ENCODE assay signal across 8 mouse cellular contexts in the genomic region with DNA sequence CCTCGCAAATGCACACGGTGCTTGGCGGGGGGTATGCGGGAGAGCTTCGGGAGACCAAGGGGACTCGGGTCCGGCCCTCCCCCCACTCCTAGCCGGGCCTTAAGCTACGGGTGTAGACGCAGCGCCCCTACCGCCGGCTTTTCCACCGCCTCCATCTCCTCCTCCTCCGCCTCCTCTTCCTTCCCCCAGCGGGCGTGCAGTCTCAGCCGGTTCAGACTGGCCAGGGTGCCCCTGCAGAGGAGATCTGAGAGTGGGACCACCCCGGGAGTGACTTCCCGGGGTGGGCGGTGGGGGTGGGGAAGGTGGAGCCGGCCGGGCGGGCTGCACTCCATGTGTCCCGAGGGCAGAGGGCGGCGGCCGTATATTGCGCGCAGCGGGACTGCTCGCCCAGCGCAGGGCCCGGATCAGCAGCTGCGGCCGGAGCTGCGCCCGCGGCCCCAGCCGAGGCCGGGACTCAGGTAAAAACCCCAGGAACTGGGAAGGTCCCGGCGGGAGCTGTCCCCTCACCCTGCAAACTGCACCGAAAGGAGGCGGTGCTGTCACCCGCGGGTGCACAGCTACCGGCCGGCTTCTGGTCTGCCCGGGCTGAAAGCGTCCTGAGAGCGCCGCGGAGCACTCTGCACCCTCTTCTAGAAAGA. TPM values are rescaled to one million over a fixed set of nuclear protein-coding genes. Genes with fewer than 3 reads are reported as not detected.
DNase-seq lines count a peak whose midpoint lies in the region; ATAC-seq and TF ChIP-seq lines count a peak whose summit lies in the region.

A gene (plus strand): TSS at position 180 of the 638 bp plus-strand sequence.

- H3K36me3 ChIP-seq in embryonic facial prominence, embryonic 11.5 days (replicated peaks; ENCODE audit: control insufficient read depth, insufficient read depth, low read depth, low read length), result no peaks in the 10 kb centered on the region
- H3K36me3 ChIP-seq in heart, embryonic 10.5 days, result no peaks in the 10 kb centered on the region
- H3K36me3 ChIP-seq in liver, embryonic 13.5 days, result no peaks in the 10 kb centered on the region
- no peaks in the 10 kb centered on the region for H3K36me3 ChIP-seq in myocyte (ENCODE audit: control insufficient read depth, insufficient read depth)

- no peaks in the 10 kb centered on the region for H3K4me1 ChIP-seq in embryonic facial prominence, embryonic 11.5 days (ENCODE audit: control insufficient read depth, insufficient read depth, low read length)
- peaks cover 27% of the 10 kb centered on the region for H3K4me1 ChIP-seq in heart, embryonic 10.5 days
- H3K4me1 ChIP-seq in liver, embryonic 13.5 days (replicated peaks), result 0 out of 2 replicates have a peak, but pooled peaks cover 4% of the 10 kb centered on the region

- no peaks in the 10 kb centered on the region for H3K9me3 ChIP-seq in embryonic facial prominence, embryonic 11.5 days (replicated peaks; ENCODE audit: control insufficient read depth, low read length)
- H3K9me3 ChIP-seq in heart, embryonic 10.5 days, result no peaks in the 10 kb centered on the region
- no peaks in the 10 kb centered on the region for H3K9me3 ChIP-seq in liver, embryonic 13.5 days (replicated peaks)

- H3K9ac ChIP-seq in embryonic facial prominence, embryonic 11.5 days (replicated peaks; ENCODE audit: low read length), result peak within 1 kb of the TSS; percentile 72
- H3K9ac ChIP-seq in liver, embryonic 13.5 days, result 0 out of 2 replicates have a peak within 1 kb of the TSS, but pooled peaks have one; percentile 22

- peak within 1 kb of the TSS; percentile 79 for H3K4me2 ChIP-seq in embryonic facial prominence, embryonic 11.5 days (ENCODE audit: low read depth, low read length)
- peak within 1 kb of the TSS; percentile 66 for H3K4me2 ChIP-seq in liver, embryonic 13.5 days
- peak within 1 kb of the TSS; percentile 58 for H3K4me2 ChIP-seq in myocyte (ENCODE audit: low read depth)

- no peak within 1 kb of the TSS for H3K27ac ChIP-seq in embryonic facial prominence, embryonic 11.5 days (replicated peaks; ENCODE audit: low read depth, low read length)
- H3K27ac ChIP-seq in heart, embryonic 10.5 days, result peak within 1 kb of the TSS; percentile 86
- no peak within 1 kb of the TSS for H3K27ac ChIP-seq in liver, embryonic 13.5 days

- no peaks in the 10 kb centered on the region for H3K79me2 ChIP-seq in myocyte (ENCODE audit: control insufficient read depth, insufficient read depth)

- H3ac ChIP-seq in myocyte (ENCODE audit: control insufficient read depth, insufficient read length), result no peak within 1 kb of the TSS

- DNase-seq in thymus, postnatal 4 days, result peak; percentile 45
- no peak for DNase-seq in thymus, postnatal 25 days
- DNase-seq in embryonic facial prominence, embryonic 11.5 days (ENCODE audit: low spot score), result peak; percentile 82
- peak; percentile 85 for DNase-seq in heart, embryonic 10.5 days (ENCODE audit: low spot score)
- DNase-seq in kidney, adult 9 months, result peak; percentile 88
- no peak for DNase-seq in liver, embryonic 13.5 days
- DNase-seq in urinary bladder, postnatal 14 days (ENCODE audit: low spot score), result peak; percentile 66

- TF ChIP-seq POLR2A in myocyte (IDR thresholded peaks at IDR 0.05; ENCODE audit: insufficient read length, low read depth), result no peak

- H3K27me3 ChIP-seq in embryonic facial prominence, embryonic 11.5 days (ENCODE audit: control insufficient read depth, insufficient read depth, low read length), result peaks cover 5% of the 10 kb centered on the region
- peaks cover 50% of the 10 kb centered on the region for H3K27me3 ChIP-seq in heart, embryonic 10.5 days (ENCODE audit: insufficient read depth, poor library complexity, severe bottlenecking)
- H3K27me3 ChIP-seq in liver, embryonic 13.5 days, result peaks cover 45% of the 10 kb centered on the region
- H3K27me3 ChIP-seq in myocyte (ENCODE audit: control insufficient read depth, insufficient read depth, insufficient read length), result peaks cover 26% of the 10 kb centered on the region

- H3K4me3 ChIP-seq in embryonic facial prominence, embryonic 11.5 days (ENCODE audit: low read depth, low read length), result peak within 1 kb of the TSS; percentile 63
- peak within 1 kb of the TSS; percentile 75 for H3K4me3 ChIP-seq in heart, embryonic 10.5 days
- H3K4me3 ChIP-seq in liver, embryonic 13.5 days (replicated peaks), result peak within 1 kb of the TSS; percentile 54
- H3K4me3 ChIP-seq in myocyte, result no peak within 1 kb of the TSS

- ATAC-seq in embryonic facial prominence, embryonic 11.5 days (replicated peaks; ENCODE audit: insufficient number of reproducible peaks, low FRiP score, low TSS enrichment, low read depth), result peak; percentile 88
- peak; percentile 57 for ATAC-seq in liver, embryonic 13.5 days (ENCODE audit: low read depth)

- under 1% methylated on average over 48 of the region's 54 CpGs for WGBS in embryonic facial prominence, embryonic 11.5 days
- under 1% methylated on average over 52 of the region's 54 CpGs for WGBS in heart, embryonic 10.5 days
- under 1% methylated on average over 54 of the region's 54 CpGs for WGBS in liver, embryonic 13.5 days (ENCODE audit: insufficient replicate concordance)

TF ChIP-seq in myocyte, 11 proteins besides CTCF, POLR2A, EP300 and RAD21:
- TF ChIP-seq POLR2AphosphoS2 (IDR thresholded peaks at IDR 0.05; ENCODE audit: insufficient read length, low read depth), result no peak
- TF ChIP-seq MAX (IDR thresholded peaks at IDR 0.05; ENCODE audit: low read depth), result no peak
- TF ChIP-seq E2F4 (IDR thresholded peaks at IDR 0.05; ENCODE audit: insufficient read depth), result no peak
- no peak for TF ChIP-seq TCF12 (IDR thresholded peaks at IDR 0.05; ENCODE audit: insufficient read depth, poor library complexity, severe bottlenecking)
- TF ChIP-seq MYOD1 (IDR thresholded peaks at IDR 0.05; ENCODE audit: control insufficient read depth in 1 of 3, insufficient read length in 2 of 3, low read depth in 2 of 3), result no peak
- no peak for TF ChIP-seq TCF3 (IDR thresholded peaks at IDR 0.05; ENCODE audit: insufficient read length, low read depth)
- no peak for TF ChIP-seq CEBPB (IDR thresholded peaks at IDR 0.05; ENCODE audit: insufficient read depth, poor library complexity, severe bottlenecking)
- TF ChIP-seq SRF (IDR thresholded peaks at IDR 0.05; ENCODE audit: control insufficient read depth, insufficient read length, low read depth), result no peak
- no peak for TF ChIP-seq REST (IDR thresholded peaks at IDR 0.05; ENCODE audit: insufficient read depth, insufficient read length)
- TF ChIP-seq USF1 (IDR thresholded peaks at IDR 0.05; ENCODE audit: low read depth), result no peak
- TF ChIP-seq MYOG (IDR thresholded peaks at IDR 0.05; ENCODE audit: control insufficient read depth in 1 of 3, insufficient read depth in 1 of 3, insufficient read length in 2 of 3, low read depth in 2 of 3), result no peak

RNA-seq across cellular contexts. Expression of the gene that starts here (rescaled TPM):
- polyA plus RNA-seq in embryonic facial prominence, embryonic 11.5 days (2014; fragmentation: Nextera tagmentation; extraction: Ambion mirVana), result 0.69 and 0.84 TPM in 2 replicates
- polyA plus RNA-seq in heart, embryonic 10.5 days (2016; fragmentation: Nextera tagmentation; extraction: Ambion mirVana), result 0.91 and 1.6 TPM in 2 replicates
- 0.45 and 0.50 TPM in 2 replicates for polyA plus RNA-seq in liver, embryonic 13.5 days (2015; fragmentation: Nextera tagmentation; extraction: Ambion mirVana)
- 0.04 TPM for polyA plus RNA-seq in myocyte (2012; fragmentation: generic; extraction: Trizol)

Comparison
In these comparisons a context has a peak if more than half of its experiments do, and no peak if none do; other contexts are left out.
1. DNase-seq: peak in thymus, postnatal 4 days (single experiment), heart, embryonic 10.5 days (single experiment), kidney, adult 9 months (single experiment) and urinary bladder, postnatal 14 days (single experiment); none in thymus, postnatal 25 days (single experiment) and liver, embryonic 13.5 days (single experiment).
2. Peak in DNase-seq, ATAC-seq, H3K4me3 ChIP-seq, H3K9ac ChIP-seq and H3K4me2 ChIP-seq in embryonic facial prominence, embryonic 11.5 days; RNA of the gene not detected or under 1 TPM.
3. Peak in ATAC-seq, H3K4me3 ChIP-seq, H3K9ac ChIP-seq and H3K4me2 ChIP-seq in liver, embryonic 13.5 days; RNA of the gene not detected or under 1 TPM.
4. Peak in every context shown above with its lines, with median percentiles within 50 percentile points of each other: H3K4me2 ChIP-seq.